Mouse (Mus musculus) liver, adult 10 weeks (tissue): Measurements from ENCODE around the gene Dab2ip. TPM values are rescaled to one million over a fixed set of nuclear protein-coding genes. Genes with fewer than 3 reads are reported as not detected.

Experiments used
- polyA plus RNA-seq: library from polyadenylated mRNA; stranded (reverse); fragments of 350-450 nt; fragmentation: Illumina TruSeq; extraction: RNeasy Lipid Tissue Mini Kit (QIAGEN cat#74804); gene quantifications from one replicate; pipeline ENCODE4 v1.2.3, GENCODE M21; 2014; ENCODE audit warnings: low read depth, low replicate concordance

The Dab2ip gene
- 0.79 TPM for polyA plus RNA-seq

GRCm38 (mm10) chr2:35557911-35558825, at the start of gene Dab2ip:
Dab2ip (plus strand) TSS chr2:35558266.

Other genes starting within 250 kb of the Dab2ip start
- 49.1 TPM for gene Stom, start 221.3 kb upstream of the Dab2ip start, polyA plus RNA-seq
- not detected for gene 4930568D16Rik, start 190.5 kb upstream of the Dab2ip start, polyA plus RNA-seq
- not detected for gene 4930402F06Rik, start 161.1 kb upstream of the Dab2ip start, polyA plus RNA-seq
- gene Ggta1, start 95.0 kb upstream of the Dab2ip start, polyA plus RNA-seq: 3.5 TPM